Mouse (Mus musculus): ENCODE results near the gene Fam126b.

DNA sequence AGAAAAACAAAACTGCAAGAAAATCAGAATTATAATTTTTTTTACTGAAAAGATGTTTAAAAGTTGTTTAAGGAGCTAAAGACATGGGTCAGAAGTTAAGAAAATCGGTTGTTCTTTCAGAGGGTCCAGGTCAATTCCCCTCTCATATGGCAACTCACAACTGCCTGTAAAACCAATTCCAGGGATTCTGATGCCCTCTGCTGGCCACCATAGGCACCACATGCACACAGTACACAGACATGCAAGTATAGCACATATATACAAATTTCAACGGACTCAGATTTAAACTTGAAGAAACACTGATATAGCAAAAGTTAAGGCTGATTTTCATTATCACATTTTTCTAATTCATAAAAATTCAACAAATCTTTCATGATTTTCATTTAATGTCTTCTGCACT, 6.9 kb downstream of the Fam126b start:
- TF ChIP-seq POLR2A (IDR thresholded peaks at IDR 0.05; ENCODE audit: borderline replicate concordance, extremely low read depth, low read depth, low read length), result no peak
- TF ChIP-seq CTCF (IDR thresholded peaks at IDR 0.05; ENCODE audit: insufficient read depth, low read length), result peak; percentile 40; the same call in 1 of the 2 replicates

Data from lung, adult 2 months (tissue).